Mouse (Mus musculus): ENCODE measurements around the gene Fam117a. TPM values are rescaled to one million over a fixed set of nuclear protein-coding genes. Genes with fewer than 3 reads are reported as not detected.
A peak's percentile ranks its signal among the peaks of the same experiment; 100 is the strongest.
"Not testable (repeated sequence)": the region's sequence is repeated elsewhere in the genome, so short reads cannot be mapped to it uniquely, and the experiment has no call there.

Gene Fam117a
- polyA plus RNA-seq, 1 experiment from 2014 or later: 13.8 TPM

- Histone ChIP-seq H3K27me3 (peaks cover 4% of the 10 kb centered on the region; the same call in 1 of the 2 replicates), H3K27ac (no peak overlapping the region), H3K4me1 (peaks cover 4% of the 10 kb centered on the region; the same call in 1 of the 2 replicates), H3K9me3 (no peaks in the 10 kb centered on the region), H3K9ac (no peak overlapping the region), H3K36me3 (no peaks in the 10 kb centered on the region), H3K4me3 (no peak overlapping the region), H3K4me2 (peak overlapping the region; percentile 27; the same call in 1 of the 2 replicates)
- no peak for ATAC-seq (ENCODE audit: borderline replicate concordance, extremely low read depth, low FRiP score, low TSS enrichment)
- WGBS: 50% methylated on average over 14 of the region's 14 CpGs
These were observed 61.3 kb downstream of the Fam117a start for GRCm38 (mm10) chr11:95397843-95398835.

- 68% methylated on average over 13 of the region's 13 CpGs for WGBS
These were observed 62.8 kb downstream of the Fam117a start for GRCm38 (mm10) chr11:95399520-95400020.

GRCm38 (mm10) chr11:95401568-95401967 is 64.8 kb downstream of the Fam117a start:
- ATAC-seq (ENCODE audit: borderline replicate concordance, extremely low read depth, low FRiP score, low TSS enrichment): no peak
- Histone ChIP-seq H3K9ac (no peak overlapping the region), H3K27ac (no peak overlapping the region)

More at GRCm38 (mm10) chr11:95399520-95400020, 62.8 kb downstream of the Fam117a start:
- H3K9ac ChIP-seq: no peak overlapping the region
- H3K4me2 ChIP-seq: no peak overlapping the region
- no peak overlapping the region for H3K4me3 ChIP-seq
- no peak for ATAC-seq (ENCODE audit: borderline replicate concordance, extremely low read depth, low FRiP score, low TSS enrichment)
- no peaks in the 10 kb centered on the region for H3K36me3 ChIP-seq
- H3K4me1 ChIP-seq: peaks cover 10% of the 10 kb centered on the region; the same call in 1 of the 2 replicates
- H3K27me3 ChIP-seq: peaks cover 4% of the 10 kb centered on the region; the same call in 1 of the 2 replicates
- no peak overlapping the region for H3K27ac ChIP-seq
- no peaks in the 10 kb centered on the region for H3K9me3 ChIP-seq

GRCm38 (mm10) chr11:95402196-95402595 is 65.4 kb downstream of the Fam117a start:
- peaks cover 10% of the 10 kb centered on the region; the same call in 1 of the 2 replicates for H3K4me1 ChIP-seq
- no peak for ATAC-seq (ENCODE audit: borderline replicate concordance, extremely low read depth, low FRiP score, low TSS enrichment)
- no peak overlapping the region for H3K4me3 ChIP-seq
- no peak overlapping the region for H3K27ac ChIP-seq
- H3K9ac ChIP-seq: no peak overlapping the region
- H3K4me2 ChIP-seq: no peak overlapping the region
- H3K36me3 ChIP-seq: no peaks in the 10 kb centered on the region
- peaks cover 4% of the 10 kb centered on the region; the same call in 1 of the 2 replicates for H3K27me3 ChIP-seq
- WGBS: 34% methylated on average over 5 of the region's 5 CpGs
- H3K9me3 ChIP-seq: no peaks in the 10 kb centered on the region

More at GRCm38 (mm10) chr11:95401568-95401967, 64.8 kb downstream of the Fam117a start:
- peaks cover 4% of the 10 kb centered on the region; the same call in 1 of the 2 replicates for H3K27me3 ChIP-seq
- no peak overlapping the region for H3K4me2 ChIP-seq
- no peaks in the 10 kb centered on the region for H3K9me3 ChIP-seq
- no peaks in the 10 kb centered on the region for H3K36me3 ChIP-seq
- peaks cover 10% of the 10 kb centered on the region; the same call in 1 of the 2 replicates for H3K4me1 ChIP-seq
- WGBS: 76% methylated on average over 5 of the region's 5 CpGs
- H3K4me3 ChIP-seq: no peak overlapping the region

GRCm38 (mm10) chr11:95402658-95403101 is 65.9 kb downstream of the Fam117a start:
- H3K9me3 ChIP-seq: no peaks in the 10 kb centered on the region
- peaks cover 10% of the 10 kb centered on the region; the same call in 1 of the 2 replicates for H3K4me1 ChIP-seq
- no peak for ATAC-seq (ENCODE audit: borderline replicate concordance, extremely low read depth, low FRiP score, low TSS enrichment)
- H3K36me3 ChIP-seq: no peaks in the 10 kb centered on the region
- no peak overlapping the region for H3K4me2 ChIP-seq
- H3K27me3 ChIP-seq: peaks cover 4% of the 10 kb centered on the region; the same call in 1 of the 2 replicates
- H3K9ac ChIP-seq: no peak overlapping the region
- 19% methylated on average over 8 of the region's 8 CpGs for WGBS
- H3K27ac ChIP-seq: no peak overlapping the region
- no peak overlapping the region for H3K4me3 ChIP-seq

- ATAC-seq (ENCODE audit: borderline replicate concordance, extremely low read depth, low FRiP score, low TSS enrichment): no peak
- Histone ChIP-seq H3K4me2 (no peak overlapping the region), H3K4me3 (no peak overlapping the region), H3K27me3 (peaks cover 4% of the 10 kb centered on the region; the same call in 1 of the 2 replicates), H3K9me3 (no peaks in the 10 kb centered on the region), H3K27ac (peak overlapping the region; percentile 26), H3K4me1 (peaks cover 10% of the 10 kb centered on the region; the same call in 1 of the 2 replicates), H3K9ac (no peak overlapping the region), H3K36me3 (no peaks in the 10 kb centered on the region)
- 55% methylated on average over 16 of the region's 16 CpGs for WGBS
These were observed 66.8 kb downstream of the Fam117a start for GRCm38 (mm10) chr11:95403382-95404340.

- H3K4me1 ChIP-seq: peaks cover 13% of the 10 kb centered on the region; the same call in 1 of the 2 replicates
- H3K36me3 ChIP-seq: no peaks in the 10 kb centered on the region
- no peak overlapping the region for H3K4me3 ChIP-seq
- no peaks in the 10 kb centered on the region for H3K9me3 ChIP-seq
- ATAC-seq (ENCODE audit: borderline replicate concordance, extremely low read depth, low FRiP score, low TSS enrichment): no peak
- H3K4me2 ChIP-seq: no peak overlapping the region
- no peaks in the 10 kb centered on the region for H3K27me3 ChIP-seq
- H3K27ac ChIP-seq: no peak overlapping the region
- 74% methylated on average over 4 of the region's 4 CpGs for WGBS
- H3K9ac ChIP-seq: no peak overlapping the region
These were observed 69.0 kb downstream of the Fam117a start for GRCm38 (mm10) chr11:95405771-95406170.

GRCm38 (mm10) chr11:95406398-95406797 is 69.6 kb downstream of the Fam117a start:
- 88% methylated on average over 5 of the region's 5 CpGs for WGBS
- ATAC-seq (ENCODE audit: borderline replicate concordance, extremely low read depth, low FRiP score, low TSS enrichment); H3K27ac ChIP-seq: not testable (repeated sequence)

GRCm38 (mm10) chr11:95409450-95410112 is 72.8 kb downstream of the Fam117a start:
- Histone ChIP-seq H3K4me1 (0 out of 2 replicates have a peak, but pooled peaks cover 3% of the 10 kb centered on the region), H3K9ac (no peak overlapping the region), H3K27me3 (no peaks in the 10 kb centered on the region), H3K4me3 (no peak overlapping the region), H3K9me3 (no peaks in the 10 kb centered on the region), H3K4me2 (no peak overlapping the region), H3K36me3 (no peaks in the 10 kb centered on the region), H3K27ac (peak overlapping the region; percentile 41)
- ATAC-seq (ENCODE audit: borderline replicate concordance, extremely low read depth, low FRiP score, low TSS enrichment): no peak
- 60% methylated on average over 10 of the region's 10 CpGs for WGBS

More at GRCm38 (mm10) chr11:95406398-95406797, 69.6 kb downstream of the Fam117a start:
- H3K4me3 ChIP-seq, H3K27me3 ChIP-seq, H3K36me3 ChIP-seq, H3K9ac ChIP-seq, H3K9me3 ChIP-seq, H3K4me2 ChIP-seq: not testable (repeated sequence)
- peaks cover 13% of the 10 kb centered on the region; the same call in 1 of the 2 replicates for H3K4me1 ChIP-seq

- 68% methylated on average over 6 of the region's 6 CpGs for WGBS
- H3K4me1 ChIP-seq: peaks cover 16% of the 10 kb centered on the region
- ATAC-seq (ENCODE audit: borderline replicate concordance, extremely low read depth, low FRiP score, low TSS enrichment): no peak
These were observed 74.7 kb downstream of the Fam117a start for GRCm38 (mm10) chr11:95411453-95412013.

More at GRCm38 (mm10) chr11:95411453-95412013, 74.7 kb downstream of the Fam117a start:
- H3K27me3 ChIP-seq: no peaks in the 10 kb centered on the region
- no peaks in the 10 kb centered on the region for H3K36me3 ChIP-seq
- no peak overlapping the region for H3K4me3 ChIP-seq
- H3K4me2 ChIP-seq: no peak overlapping the region
- no peak overlapping the region for H3K9ac ChIP-seq
- H3K9me3 ChIP-seq: no peaks in the 10 kb centered on the region
- 0 out of 2 replicates have a peak overlapping the region, but pooled peaks have one; percentile 20 for H3K27ac ChIP-seq

Measured in lung, embryonic 15.5 days (tissue).